Mouse (Mus musculus) bone marrow, adult 2 months (tissue): ENCODE measurements around the gene E130308A19Rik.

Source experiments
- CTCF ChIP-seq: fragments of 200-500 bp; IDR thresholded peaks from 2 replicates; pipeline ENCODE4 v1.5.1; 2011; ENCODE audit warnings: low read length, control low read depth; ENCODE audit not compliant: control insufficient read depth, insufficient read depth
- POLR2A ChIP-seq: fragments of 200-500 bp; IDR thresholded peaks from 2 replicates; pipeline ENCODE4 v1.6.1; 2011; ENCODE audit warnings: low read depth, mild to moderate bottlenecking, control low read depth, low read length, borderline replicate concordance; ENCODE audit not compliant: control insufficient read depth

DNA sequence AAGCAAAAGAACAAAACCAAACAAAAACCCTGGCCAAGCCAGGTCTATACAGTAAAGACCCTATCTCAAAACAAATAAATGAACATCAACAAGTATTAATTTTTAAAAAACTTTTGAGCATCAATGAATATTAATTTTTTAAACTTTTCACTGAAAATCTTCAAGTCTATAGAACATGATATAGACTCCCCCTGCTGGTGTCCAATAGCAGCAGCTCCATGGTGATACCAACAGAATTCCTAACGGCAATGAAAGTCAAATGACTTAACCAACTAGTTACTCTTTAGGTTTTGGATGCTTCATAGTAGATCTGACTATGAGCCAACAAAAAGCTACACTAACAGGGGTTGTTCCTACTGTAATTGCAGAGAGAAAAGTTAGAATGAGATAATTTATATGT, 154.6 kb downstream of the E130308A19Rik start:
- TF ChIP-seq CTCF, result no peak
- no peak for TF ChIP-seq POLR2A
